Mouse (Mus musculus): ENCODE measurements around the gene 1700019A02Rik.

Gene 1700019A02Rik

GRCm38 (mm10) chr1:53187536-53187935 lies at the start of gene 1700019A02Rik:
TSS of gene 1700019A02Rik (minus strand) at chr1:53187636.
- DNase-seq (ENCODE audit: low read depth, low spot score), result peak; percentile 5

GRCm38 (mm10) chr1:53226063-53226462 lies 38.6 kb upstream of the 1700019A02Rik start:
- DNase-seq (ENCODE audit: low read depth, low spot score), result no peak

DNA sequence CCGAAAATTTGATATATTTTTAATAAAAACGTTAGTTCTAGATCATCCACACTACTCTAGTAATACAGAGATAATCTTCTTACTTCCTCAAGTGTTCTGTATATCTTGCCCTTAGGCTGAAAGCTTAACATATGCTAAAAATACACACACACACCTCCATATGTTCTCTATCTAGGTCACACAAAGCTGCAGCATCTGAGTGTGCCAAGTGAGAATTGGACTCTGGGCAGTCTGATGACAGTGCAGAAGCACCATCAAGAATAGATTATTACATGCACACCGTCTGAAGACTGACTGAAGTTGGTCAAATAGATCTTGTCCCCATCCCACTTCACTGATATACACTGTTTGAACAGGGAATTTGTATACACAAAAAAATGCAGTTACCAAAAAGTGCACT lies 38.2 kb upstream of the 1700019A02Rik start:
- no peak for DNase-seq (ENCODE audit: low read depth, low spot score)

DNA sequence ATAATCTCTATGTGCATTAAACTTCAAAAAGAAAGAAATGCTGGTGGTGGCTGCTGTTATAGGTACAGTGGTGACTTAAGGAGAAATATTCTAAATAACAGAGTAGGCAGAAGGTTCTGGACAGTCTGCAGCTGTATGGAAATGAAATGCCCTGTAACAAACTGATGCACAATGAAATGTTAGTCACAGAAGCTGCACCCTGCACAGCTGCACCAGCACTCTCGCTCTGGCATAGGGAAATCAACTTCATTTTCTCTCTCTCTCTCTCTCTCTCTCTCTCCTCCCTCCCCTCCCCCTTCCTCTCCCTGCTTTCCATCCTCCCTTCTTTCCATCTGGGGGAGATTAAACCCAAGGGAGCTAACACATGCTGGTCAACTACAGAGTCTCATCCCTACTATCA lies 37.3 kb upstream of the 1700019A02Rik start:
- no peak for DNase-seq (ENCODE audit: low read depth, low spot score)

DNA sequence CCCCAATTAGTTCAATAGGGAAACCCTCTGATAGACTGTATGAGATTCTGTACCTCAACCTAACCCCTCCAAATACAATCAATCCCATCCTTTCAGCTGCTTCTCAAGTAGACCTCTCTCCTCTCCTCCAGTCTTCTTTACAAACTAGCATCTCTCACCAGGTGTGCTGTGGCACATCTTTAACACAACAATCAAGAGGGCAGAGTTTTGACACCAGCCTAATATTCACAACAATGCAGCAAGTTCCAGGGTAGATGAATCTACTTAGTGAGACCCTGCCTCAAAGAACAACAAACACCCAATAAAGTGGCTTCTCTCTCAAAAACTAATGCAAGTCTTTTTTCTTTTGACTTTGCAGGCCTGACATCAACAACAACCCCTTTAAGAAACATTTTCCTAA lies 22.7 kb upstream of the 1700019A02Rik start:
- DNase-seq (ENCODE audit: low read depth, low spot score), result peak; percentile 35

- no peak for DNase-seq (ENCODE audit: low read depth, low spot score)
Measured at GRCm38 (mm10) chr1:53203902-53204301, 16.5 kb upstream of the 1700019A02Rik start.

DNA sequence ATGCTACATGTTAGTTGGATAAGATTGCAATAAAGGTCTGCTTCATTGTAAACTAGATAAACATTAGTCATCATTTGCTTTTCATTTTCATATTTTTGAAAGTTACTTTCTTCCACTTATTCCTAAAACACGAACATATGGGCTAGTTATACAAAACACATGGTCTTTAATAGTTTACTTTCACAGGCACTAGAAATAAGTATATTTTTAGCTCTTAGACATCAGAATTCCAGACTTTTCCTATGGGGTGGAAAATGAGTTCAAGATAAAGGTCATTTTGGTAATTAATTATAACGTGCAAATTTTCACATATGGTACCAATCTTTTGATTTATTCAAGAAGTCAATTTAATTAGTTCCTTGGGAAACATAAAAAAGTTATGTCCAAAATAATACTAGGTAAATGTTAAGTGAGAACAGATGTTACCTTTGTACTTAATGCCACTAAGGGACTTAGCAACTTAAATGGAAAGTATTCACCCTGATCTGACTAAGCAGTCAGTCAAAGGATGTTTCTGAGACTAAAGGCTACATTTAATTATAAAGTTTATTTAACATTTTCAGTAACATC lies 14.3 kb upstream of the 1700019A02Rik start:
- DNase-seq (ENCODE audit: low read depth, low spot score), result no peak

DNA sequence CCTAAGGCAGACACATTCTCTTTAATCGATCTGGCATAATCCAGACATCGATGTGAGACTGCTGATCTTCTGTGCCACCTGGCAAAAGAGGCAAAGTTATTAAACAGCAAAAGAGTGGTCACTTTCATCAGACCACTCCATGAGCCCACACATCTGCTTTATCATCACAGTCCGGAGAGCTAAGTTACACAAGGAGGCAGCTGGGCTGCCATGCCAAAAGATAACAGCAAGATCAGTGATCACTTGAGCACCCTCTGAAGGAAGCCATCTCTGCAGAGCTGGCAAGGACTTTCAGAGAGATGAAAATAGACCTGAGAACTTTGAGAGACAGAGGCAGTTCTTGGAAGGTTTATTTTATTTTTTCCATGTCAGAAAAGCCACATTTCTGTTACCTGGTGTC lies 7.1 kb upstream of the 1700019A02Rik start:
- no peak for DNase-seq (ENCODE audit: low read depth, low spot score)

GRCm38 (mm10) chr1:53191234-53191633 lies 3.8 kb upstream of the 1700019A02Rik start:
- peak; percentile 5 for DNase-seq (ENCODE audit: low read depth, low spot score)

DNA sequence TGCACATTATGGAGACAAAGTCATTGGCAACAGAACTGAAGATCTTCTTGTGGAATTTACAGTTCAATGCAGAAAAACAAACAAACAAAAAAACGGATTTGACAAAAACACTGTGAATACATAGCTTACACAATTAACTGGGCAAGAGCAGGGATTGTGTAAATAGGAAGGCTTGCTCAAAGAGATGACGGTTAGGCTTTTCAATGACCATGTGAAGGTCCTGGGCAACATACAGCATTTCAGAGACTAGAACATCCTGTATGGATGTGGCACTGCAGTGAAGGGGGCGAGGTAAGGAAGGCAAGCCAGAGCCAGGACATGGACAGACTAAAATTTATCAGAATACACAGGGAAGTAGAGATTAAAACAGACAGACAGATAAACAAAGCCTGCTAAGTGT lies 2.2 kb upstream of the 1700019A02Rik start:
- no peak for DNase-seq (ENCODE audit: low read depth, low spot score)

GRCm38 (mm10) chr1:53186301-53186700 lies 1.1 kb downstream of the 1700019A02Rik start:
- DNase-seq (ENCODE audit: low read depth, low spot score), result no peak

DNA sequence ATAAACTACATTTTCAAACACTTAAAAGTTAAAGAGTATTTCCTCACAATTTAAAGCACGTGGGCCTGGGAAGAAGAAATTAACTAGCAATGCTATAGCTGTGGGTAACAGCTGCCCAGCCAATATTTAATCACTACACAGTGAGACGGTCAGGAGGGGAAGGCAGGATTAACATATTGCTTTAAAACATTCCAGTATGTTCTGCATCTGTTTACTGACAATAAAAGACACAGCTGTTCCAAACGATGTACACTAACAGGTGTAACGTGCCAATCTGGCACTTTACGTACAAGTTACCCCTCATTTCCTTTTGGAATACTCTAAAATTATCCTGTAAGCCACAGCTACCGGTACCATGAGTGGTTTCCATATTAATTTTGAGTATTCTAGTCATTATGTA lies 29.7 kb downstream of the 1700019A02Rik start:
- DNase-seq (ENCODE audit: low read depth, low spot score), result no peak

- no peak for DNase-seq (ENCODE audit: low read depth, low spot score)
Measured at GRCm38 (mm10) chr1:53123066-53123465, 64.4 kb downstream of the 1700019A02Rik start.

DNA sequence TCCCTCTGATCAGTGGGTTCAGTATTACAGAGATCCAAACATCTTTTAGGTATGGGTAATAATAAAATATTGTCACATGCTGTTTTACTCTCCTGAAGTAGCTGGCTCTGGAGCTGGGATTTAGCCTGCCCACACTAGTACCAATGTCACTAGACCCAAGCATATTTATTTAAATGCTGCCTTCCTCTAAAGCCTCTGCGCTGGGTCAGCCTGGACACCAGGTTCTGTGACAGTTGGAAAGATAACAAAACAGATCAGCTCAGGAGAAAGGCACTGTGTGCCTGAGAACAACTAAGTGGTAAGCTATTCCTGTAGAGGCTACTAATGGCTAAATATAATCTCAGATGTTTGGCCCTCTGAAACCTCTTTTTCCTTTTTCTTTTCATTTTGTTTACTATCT lies 76.9 kb downstream of the 1700019A02Rik start:
- DNase-seq (ENCODE audit: low read depth, low spot score), result no peak

Data from ZHBTc4 (cell line).